Mouse (Mus musculus): ENCODE data around the gene Ap5z1.

The Ap5z1 gene

GRCm38 (mm10) chr5:142521195-142521866 lies 57.6 kb downstream of the Ap5z1 start:
- DNase-seq (ENCODE audit: low read depth), result peak; percentile 41

- DNase-seq (ENCODE audit: low read depth), result no peak
Measured at GRCm38 (mm10) chr5:142524711-142525464, 61.1 kb downstream of the Ap5z1 start.
